Mouse (Mus musculus) kidney, adult 2 months (tissue): ENCODE data around the gene Zfyve27. TPM values are rescaled to one million over a fixed set of nuclear protein-coding genes. Genes with fewer than 3 reads are reported as not detected.

Source experiments
- DNase-seq: peaks from one replicate; pipeline ENCODE4 v3.0.0; 2021
- H3K27ac ChIP-seq: fragments of 200-500 bp; 2 replicates; pipeline ENCODE4 v1.5.1; 2012; ENCODE audit warnings: low read depth, low read length, control low read depth, inconsistent platforms; ENCODE audit not compliant: insufficient read depth
- H3K27me3 ChIP-seq: fragments of 200-500 bp; replicated peaks from 2 replicates; pipeline ENCODE4 v1.6.1; 2012; ENCODE audit warnings: mild to moderate bottlenecking, moderate library complexity, low read length, inconsistent platforms; ENCODE audit not compliant: control insufficient read depth, insufficient read depth
- H3K36me3 ChIP-seq: fragments of 200-500 bp; 2 replicates; pipeline ENCODE4 v1.6.1; 2012; ENCODE audit warnings: mild to moderate bottlenecking, moderate library complexity, low read length, inconsistent platforms; ENCODE audit not compliant: control insufficient read depth, insufficient read depth
- H3K4me1 ChIP-seq: fragments of 200-500 bp; 2 replicates; pipeline ENCODE4 v1.6.1; 2011; ENCODE audit warnings: low read length; ENCODE audit not compliant: control insufficient read depth, insufficient read depth
- H3K4me3 ChIP-seq: fragments of 200-500 bp; 2 replicates; pipeline ENCODE4 v1.5.1; 2011; ENCODE audit warnings: mild to moderate bottlenecking, low read depth, low read length, control low read depth; ENCODE audit not compliant: insufficient read depth
- CTCF ChIP-seq: fragments of 200-500 bp; conservative IDR thresholded peaks from 2 replicates; pipeline ENCODE4 v1.5.1; 2011; ENCODE audit warnings: low read depth, mild to moderate bottlenecking, control low read depth, low read length, moderate library complexity, mixed read lengths; ENCODE audit not compliant: insufficient read depth, insufficient read length
- POLR2A ChIP-seq: fragments of 200-500 bp; IDR thresholded peaks from one replicate; pipeline ENCODE4 v1.6.1; 2011; ENCODE audit warnings: low read depth, low read length, control low read depth
- WGBS: fragments of 180-500 bp; shearing (Covaris S2); methylation state at CpG from one replicate; pipeline ENCODE4 v1.1.7; 2018; 5-methylcytosine and 5-hydroxymethylcytosine counted together
- polyA plus RNA-seq: library from polyadenylated mRNA; depleted of rRNA; stranded (reverse); fragments of >200 nt; gene quantifications from 2 replicates; pipeline ENCODE4 v1.2.3, GENCODE M21; 2012

Zfyve27 gene
- polyA plus RNA-seq, 1 experiment: 30.7 TPM

DNA sequence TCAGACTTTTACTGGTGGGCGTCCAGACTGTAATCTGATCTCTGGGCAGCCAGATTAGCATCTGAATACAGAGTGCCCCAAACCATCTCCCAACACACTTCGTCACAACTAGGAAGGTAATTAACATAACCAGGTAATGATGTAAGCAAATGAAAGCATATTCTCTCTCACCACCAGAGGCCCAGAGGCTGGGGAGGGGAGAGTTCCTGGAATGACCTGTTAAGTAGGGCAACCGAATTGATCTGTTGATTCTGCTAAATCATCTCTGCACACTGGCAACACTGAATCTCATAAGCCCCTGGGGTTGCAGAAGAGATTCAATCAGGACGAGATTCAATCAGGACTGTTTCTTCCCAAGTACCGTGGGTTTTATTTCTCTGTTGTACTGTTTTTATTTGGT lies 27.6 kb upstream of the Zfyve27 start:
- WGBS: 50% methylated on average over 5 of the region's 5 CpGs
- TF ChIP-seq POLR2A (no peak), CTCF (no peak)
- no peaks in the 10 kb centered on the region for H3K27me3 ChIP-seq
- no peak overlapping the region for H3K27ac ChIP-seq
- no peak for DNase-seq
- H3K4me3 ChIP-seq: no peak overlapping the region
- H3K36me3 ChIP-seq: no peaks in the 10 kb centered on the region
- H3K4me1 ChIP-seq: no peaks in the 10 kb centered on the region

GRCm38 (mm10) chr19:42137167-42137672 lies 26.5 kb upstream of the Zfyve27 start:
- no peak overlapping the region for H3K4me3 ChIP-seq
- no peaks in the 10 kb centered on the region for H3K4me1 ChIP-seq
- no peak for DNase-seq
- no peak overlapping the region for H3K27ac ChIP-seq
- no peaks in the 10 kb centered on the region for H3K36me3 ChIP-seq
- 93% methylated on average over 4 of the region's 4 CpGs for WGBS
- TF ChIP-seq POLR2A (no peak), CTCF (no peak)
- H3K27me3 ChIP-seq: no peaks in the 10 kb centered on the region

GRCm38 (mm10) chr19:42138517-42139285 lies 25.1 kb upstream of the Zfyve27 start:
- no peak overlapping the region for H3K4me3 ChIP-seq
- 74% methylated on average over 15 of the region's 15 CpGs for WGBS
- no peaks in the 10 kb centered on the region for H3K27me3 ChIP-seq
- TF ChIP-seq POLR2A (no peak), CTCF (no peak)
- no peak for DNase-seq
- no peak overlapping the region for H3K27ac ChIP-seq
- no peaks in the 10 kb centered on the region for H3K4me1 ChIP-seq
- no peaks in the 10 kb centered on the region for H3K36me3 ChIP-seq

DNA sequence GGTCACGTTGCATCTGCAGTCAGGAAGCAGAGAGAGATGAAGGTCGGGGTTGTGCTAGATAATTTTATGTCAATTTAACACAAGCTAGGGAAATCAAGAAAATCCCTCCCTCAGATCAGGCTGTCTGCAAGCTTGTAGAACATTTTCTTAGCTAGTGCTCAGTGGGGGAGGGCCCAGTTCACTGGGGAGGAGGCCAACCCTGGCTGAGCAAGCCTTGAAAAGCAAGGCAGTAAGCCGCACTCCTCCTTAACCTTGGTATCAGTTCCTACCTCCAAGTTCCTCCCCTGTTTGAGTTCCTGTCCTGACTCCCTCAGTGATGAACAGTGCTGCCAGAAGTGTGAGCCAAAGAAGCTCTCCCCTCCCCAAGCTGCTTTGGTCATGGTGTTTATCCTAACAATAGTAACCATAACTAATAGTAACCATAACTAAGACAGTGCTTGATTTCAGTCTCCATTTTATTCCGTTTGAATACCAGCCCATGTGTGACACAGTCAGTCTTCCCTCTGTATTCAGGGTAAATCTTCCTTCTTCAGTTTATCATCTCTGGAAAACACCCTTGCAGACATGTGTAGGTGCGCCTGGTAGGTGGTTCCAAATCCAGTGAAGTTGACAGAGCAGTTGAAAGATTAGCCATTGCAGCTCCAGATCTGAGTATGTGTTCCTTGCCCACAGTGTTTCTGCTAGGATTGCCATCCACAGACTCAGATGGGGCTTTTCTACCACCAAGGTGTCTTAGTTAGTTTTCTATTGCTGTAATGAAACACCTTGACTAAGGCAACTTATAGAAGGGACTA lies 23.8 kb upstream of the Zfyve27 start:
- no peaks in the 10 kb centered on the region for H3K36me3 ChIP-seq
- no peak overlapping the region for H3K27ac ChIP-seq
- no peaks in the 10 kb centered on the region for H3K27me3 ChIP-seq
- no peaks in the 10 kb centered on the region for H3K4me1 ChIP-seq
- no peak for DNase-seq
- TF ChIP-seq CTCF (no peak), POLR2A (no peak)
- WGBS: 68% methylated on average over 5 of the region's 5 CpGs
- no peak overlapping the region for H3K4me3 ChIP-seq

- TF ChIP-seq POLR2A (no peak), CTCF (no peak)
- H3K4me1 ChIP-seq: peaks cover 7% of the 10 kb centered on the region
- 88% methylated on average over 3 of the region's 3 CpGs for WGBS
- no peak overlapping the region for H3K4me3 ChIP-seq
- no peak for DNase-seq
- H3K36me3 ChIP-seq: no peaks in the 10 kb centered on the region
- H3K27me3 ChIP-seq: no peaks in the 10 kb centered on the region
- H3K27ac ChIP-seq: no peak overlapping the region
These were observed 21.8 kb upstream of the Zfyve27 start for GRCm38 (mm10) chr19:42141998-42142397.

GRCm38 (mm10) chr19:42142757-42143156 lies 21.0 kb upstream of the Zfyve27 start:
- Histone ChIP-seq H3K27ac (no peak overlapping the region), H3K27me3 (no peaks in the 10 kb centered on the region), H3K36me3 (no peaks in the 10 kb centered on the region), H3K4me3 (no peak overlapping the region), H3K4me1 (peaks cover 7% of the 10 kb centered on the region)
- no peak for TF ChIP-seq CTCF
- no peak for TF ChIP-seq POLR2A
- WGBS: 84% methylated on average over 2 of the region's 2 CpGs
- no peak for DNase-seq

- Histone ChIP-seq H3K36me3 (no peaks in the 10 kb centered on the region), H3K27me3 (no peaks in the 10 kb centered on the region), H3K4me1 (peaks cover 10% of the 10 kb centered on the region), H3K4me3 (no peak overlapping the region), H3K27ac (no peak overlapping the region)
- no peak for DNase-seq
- WGBS: 35% methylated on average over 6 of the region's 6 CpGs
- TF ChIP-seq CTCF: no peak
- TF ChIP-seq POLR2A: no peak
These were observed 19.7 kb upstream of the Zfyve27 start for GRCm38 (mm10) chr19:42144067-42144466.
